Mouse (Mus musculus) layer of hippocampus, postnatal 10 days (tissue): ENCODE results near the gene Pgap3. TPM values are rescaled to one million over a fixed set of nuclear protein-coding genes. Genes with fewer than 3 reads are reported as not detected.

Source experiments
- total RNA-seq, 2 experiments: library from RNA; stranded (reverse); gene quantifications; 2 replicates each; pipeline ENCODE4 v1.2.3; 2021

Pgap3 gene
- total RNA-seq, 2 experiments from 2014 or later: 8.9 to 10.1 TPM

Other genes with a start within 250 kb of the Pgap3 start
- 10 to 100 TPM; 48.6 to 50.2 TPM for gene Med1, start 207.2 kb downstream of the Pgap3 start, total RNA-seq
- gene Cdk12, start 197.4 kb downstream of the Pgap3 start, total RNA-seq: 10 to 100 TPM; 34.1 to 36.5 TPM
- 100 to 1,000 TPM; 114 to 118 TPM for gene Neurod2, start 70.8 kb downstream of the Pgap3 start, total RNA-seq
- gene Ppp1r1b, start 52.1 kb downstream of the Pgap3 start, total RNA-seq: 10 to 100 TPM; 17.5 to 24.1 TPM
- 10 to 100 TPM; 19.2 to 19.5 TPM for gene Stard3, start 42.1 kb downstream of the Pgap3 start, total RNA-seq
- 1 to 10 TPM; 1.4 to 1.6 TPM for gene Tcap, start 16.7 kb downstream of the Pgap3 start, total RNA-seq
- not detected for gene Pnmt, start 14.0 kb downstream of the Pgap3 start, total RNA-seq
- gene Erbb2, start 12.0 kb upstream of the Pgap3 start, total RNA-seq: 1 to 10 TPM; 3.3 to 4.2 TPM
- gene Mien1, start 38.5 kb upstream of the Pgap3 start, total RNA-seq: 100 to 1,000 TPM; 108 to 110 TPM
- 1 to 10 TPM; 1.0 to 1.8 TPM for gene Grb7, start 45.9 kb upstream of the Pgap3 start, total RNA-seq
- gene Ikzf3, start 145.5 kb upstream of the Pgap3 start, total RNA-seq: not detected
- not detected for gene Zpbp2, start 150.6 kb upstream of the Pgap3 start, total RNA-seq
- gene Ormdl3, start 186.9 kb upstream of the Pgap3 start, total RNA-seq: 10 to 100 TPM; 53.6 to 56.9 TPM
- not detected for gene Lrrc3c, start 197.8 kb upstream of the Pgap3 start, total RNA-seq
- 10 to 100 TPM; 14.1 to 17.2 TPM for gene Gm12355, start 225.2 kb upstream of the Pgap3 start, total RNA-seq
- under 1 TPM in 1 of 2 experiments, not detected in 1; 0.50 TPM for gene Gsdma3, start 225.9 kb upstream of the Pgap3 start, total RNA-seq
- gene Gsdma2, start 246.3 kb upstream of the Pgap3 start, total RNA-seq: not detected